Mouse (Mus musculus) small intestine, adult 2 months (tissue): ENCODE data around the gene Gm20521. TPM values are rescaled to one million over a fixed set of nuclear protein-coding genes. Genes with fewer than 3 reads are reported as not detected.

Experiments used
- H3K27ac ChIP-seq: fragments of 200-500 bp; 2 replicates; pipeline ENCODE4 v1.5.1; 2012; ENCODE audit warnings: low read depth, low read length, control low read depth, inconsistent platforms; ENCODE audit not compliant: insufficient read depth
- H3K27me3 ChIP-seq: fragments of 200-500 bp; 2 replicates; pipeline ENCODE4 v1.6.1; 2012; ENCODE audit warnings: mild to moderate bottlenecking, moderate library complexity, low read length, inconsistent platforms; ENCODE audit not compliant: control insufficient read depth, insufficient read depth
- H3K36me3 ChIP-seq: fragments of 200-500 bp; 2 replicates; pipeline ENCODE4 v1.6.1; 2012; ENCODE audit warnings: mild to moderate bottlenecking, low read length, control low read depth, inconsistent platforms; ENCODE audit not compliant: control insufficient read depth, insufficient read depth
- H3K4me1 ChIP-seq: fragments of 200-500 bp; 2 replicates; pipeline ENCODE4 v1.6.1; 2012; ENCODE audit warnings: low read length, inconsistent platforms, mixed read lengths; ENCODE audit not compliant: control insufficient read depth, insufficient read depth, insufficient read length
- H3K4me3 ChIP-seq: fragments of 200-500 bp; 2 replicates; pipeline ENCODE4 v1.5.1; 2012; ENCODE audit warnings: low read depth, mild to moderate bottlenecking, control low read depth, inconsistent platforms, low read length, moderate library complexity
- CTCF ChIP-seq: fragments of 200-500 bp; IDR thresholded peaks from 2 replicates; pipeline ENCODE4 v1.5.1; 2012; ENCODE audit warnings: low read depth, mild to moderate bottlenecking, control low read depth, inconsistent platforms, low read length, moderate library complexity, mixed read lengths; ENCODE audit not compliant: insufficient replicate concordance, insufficient read length; ENCODE audit errors: extremely low read depth
- POLR2A ChIP-seq: fragments of 200-500 bp; IDR thresholded peaks from 2 replicates; pipeline ENCODE4 v1.6.1; 2012; ENCODE audit warnings: low read depth, mild to moderate bottlenecking, control low read depth, inconsistent platforms, low read length, moderate library complexity
- WGBS: fragments of 180-500 bp; shearing (Covaris S2); methylation state at CpG from one replicate; pipeline ENCODE4 v1.1.7; 2018; 5-methylcytosine and 5-hydroxymethylcytosine counted together
- polyA plus RNA-seq: library from polyadenylated mRNA; depleted of rRNA; stranded (reverse); fragments of >200 nt; gene quantifications from 2 replicates; pipeline ENCODE4 v1.2.3, GENCODE M21; 2012

Gm20521 gene
- polyA plus RNA-seq, 1 experiment, result 12.4 TPM

DNA sequence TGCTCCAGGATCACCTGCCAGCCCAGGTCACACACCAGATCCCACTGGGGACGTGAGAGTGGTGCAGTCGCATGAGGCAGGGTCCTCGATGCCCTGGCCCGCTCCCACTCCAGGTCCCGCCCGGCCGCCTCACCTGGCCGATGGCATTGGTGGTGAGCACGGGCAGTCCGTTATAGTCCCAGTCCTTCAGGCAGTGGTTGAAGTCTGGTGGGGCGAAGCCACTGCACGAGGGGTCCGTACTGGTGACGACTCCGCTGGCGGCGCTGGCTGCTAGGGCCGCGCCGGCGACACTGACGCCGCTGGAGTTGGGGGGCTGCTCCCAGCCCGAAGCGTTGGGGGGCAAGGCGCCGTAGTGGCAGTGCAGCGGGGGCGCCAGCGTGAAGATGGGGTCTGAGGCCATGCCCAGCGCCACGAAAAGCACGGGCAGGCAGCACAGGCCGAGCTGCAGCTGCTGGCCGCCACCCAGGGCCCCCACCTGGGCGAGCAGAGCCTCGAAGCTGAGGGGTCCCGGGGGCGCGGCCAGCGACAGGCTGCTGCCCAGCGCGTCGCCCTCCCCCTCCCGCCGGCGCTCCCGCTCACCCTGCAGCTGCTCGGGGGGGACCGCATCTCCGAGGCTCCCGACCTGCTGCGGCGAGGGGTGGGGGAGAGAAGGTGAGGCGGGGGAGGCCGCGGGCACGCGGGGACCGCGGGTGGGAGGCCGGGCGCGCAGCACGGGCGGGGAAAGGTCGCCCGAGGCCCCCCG lies 29.0 kb downstream of the Gm20521 start:
- no peaks in the 10 kb centered on the region for H3K36me3 ChIP-seq
- no peak overlapping the region for H3K27ac ChIP-seq
- TF ChIP-seq POLR2A, result no peak
- no peak for TF ChIP-seq CTCF
- H3K27me3 ChIP-seq, result peaks cover 15% of the 10 kb centered on the region
- WGBS, result 5% methylated on average over 69 of the region's 69 CpGs
- peak overlapping the region; percentile 72 for H3K4me3 ChIP-seq
- H3K4me1 ChIP-seq, result peaks cover 6% of the 10 kb centered on the region

DNA sequence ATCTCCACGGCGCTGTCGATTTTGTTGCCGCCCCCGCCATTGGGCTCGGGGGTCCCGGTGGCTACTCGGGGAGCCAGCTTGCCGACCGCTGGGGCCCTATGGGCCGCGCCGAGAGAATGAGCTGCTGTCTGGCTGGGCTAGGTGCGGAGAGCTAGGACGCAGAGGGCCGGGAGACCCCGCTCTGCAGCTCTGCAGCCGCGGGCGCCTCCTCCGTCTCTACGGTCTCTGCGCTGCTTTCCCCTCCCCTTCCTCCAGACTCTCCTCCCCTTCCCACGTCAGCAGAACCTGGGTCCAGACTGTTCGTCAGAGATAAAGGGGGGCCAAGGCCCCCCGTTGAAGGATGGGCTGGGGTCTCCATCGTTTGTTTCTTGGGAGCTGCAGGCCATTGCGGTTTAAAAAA lies 29.6 kb downstream of the Gm20521 start, which contains the start of gene Slc22a17:
Slc22a17 (minus strand) TSS at position 247 of the 400 bp plus-strand sequence.
- no peaks in the 10 kb centered on the region for H3K36me3 ChIP-seq
- peak; percentile 39; the same call in 1 of the 2 replicates for TF ChIP-seq POLR2A
- TF ChIP-seq CTCF, result no peak
- peaks cover 6% of the 10 kb centered on the region for H3K4me1 ChIP-seq
- no peak within 1 kb of the TSS for H3K27ac ChIP-seq
- WGBS, result under 1% methylated on average over 28 of the region's 28 CpGs
- peaks cover 15% of the 10 kb centered on the region for H3K27me3 ChIP-seq
- H3K4me3 ChIP-seq, result peak within 1 kb of the TSS; percentile 72

DNA sequence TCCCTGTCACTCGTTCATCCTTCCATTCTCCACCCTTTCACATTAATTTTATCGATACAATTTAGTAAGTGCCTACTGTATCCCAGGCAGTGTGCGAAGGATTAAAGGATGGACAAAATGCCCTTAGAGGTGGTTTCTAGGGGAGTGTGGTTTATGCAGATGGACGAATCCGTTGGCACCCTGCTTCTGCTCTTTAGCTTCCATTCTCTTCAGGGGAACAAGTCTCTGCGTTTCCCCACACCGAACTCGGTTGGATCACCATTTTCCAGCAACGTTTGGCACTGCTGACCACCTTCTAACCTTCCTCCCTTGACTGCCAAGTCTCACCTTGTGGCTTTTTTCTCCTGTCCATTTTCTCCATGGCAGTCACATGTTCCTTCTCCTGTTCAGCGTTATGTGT lies 30.1 kb downstream of the Gm20521 start:
- Histone ChIP-seq H3K27me3 (peaks cover 15% of the 10 kb centered on the region), H3K36me3 (no peaks in the 10 kb centered on the region), H3K27ac (no peak overlapping the region), H3K4me1 (peaks cover 6% of the 10 kb centered on the region), H3K4me3 (peak overlapping the region; percentile 72)
- WGBS, result 23% methylated on average over 10 of the region's 10 CpGs
- TF ChIP-seq CTCF (no peak), POLR2A (no peak)

DNA sequence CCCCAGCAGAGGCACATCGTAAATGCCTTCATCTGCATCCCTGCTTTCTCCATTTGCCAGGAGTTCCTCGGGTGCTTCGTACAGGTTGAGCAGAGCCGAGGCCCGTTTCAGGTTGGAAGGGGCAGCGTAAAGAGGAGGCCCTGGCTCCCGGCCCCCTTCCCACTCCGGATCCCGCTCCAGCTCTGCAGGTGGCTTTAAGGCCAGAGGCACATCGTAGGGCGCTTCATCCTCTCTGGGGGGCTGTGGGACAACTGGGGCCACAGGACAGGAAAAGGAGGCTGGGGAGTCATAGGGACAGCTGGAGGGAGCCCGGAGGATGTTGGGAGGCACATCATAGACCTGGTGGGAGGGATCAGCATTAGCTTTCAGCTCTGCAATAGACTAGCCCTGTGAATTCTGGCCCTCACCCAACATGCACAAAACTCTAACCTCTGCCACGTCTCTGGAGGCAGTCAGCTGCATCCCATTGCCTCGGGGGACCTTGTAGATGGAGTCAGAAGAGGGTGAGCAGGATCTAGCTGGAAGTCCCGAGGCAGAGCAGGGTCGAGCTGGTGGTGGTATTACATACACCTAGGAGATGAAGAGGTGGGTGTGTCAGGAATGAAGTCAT lies 36.9 kb downstream of the Gm20521 start:
- H3K36me3 ChIP-seq, result no peaks in the 10 kb centered on the region
- no peaks in the 10 kb centered on the region for H3K27me3 ChIP-seq
- 76% methylated on average over 16 of the region's 16 CpGs for WGBS
- TF ChIP-seq CTCF (no peak), POLR2A (no peak)
- H3K4me3 ChIP-seq, result no peak overlapping the region
- no peaks in the 10 kb centered on the region for H3K4me1 ChIP-seq
- H3K27ac ChIP-seq, result no peak overlapping the region

DNA sequence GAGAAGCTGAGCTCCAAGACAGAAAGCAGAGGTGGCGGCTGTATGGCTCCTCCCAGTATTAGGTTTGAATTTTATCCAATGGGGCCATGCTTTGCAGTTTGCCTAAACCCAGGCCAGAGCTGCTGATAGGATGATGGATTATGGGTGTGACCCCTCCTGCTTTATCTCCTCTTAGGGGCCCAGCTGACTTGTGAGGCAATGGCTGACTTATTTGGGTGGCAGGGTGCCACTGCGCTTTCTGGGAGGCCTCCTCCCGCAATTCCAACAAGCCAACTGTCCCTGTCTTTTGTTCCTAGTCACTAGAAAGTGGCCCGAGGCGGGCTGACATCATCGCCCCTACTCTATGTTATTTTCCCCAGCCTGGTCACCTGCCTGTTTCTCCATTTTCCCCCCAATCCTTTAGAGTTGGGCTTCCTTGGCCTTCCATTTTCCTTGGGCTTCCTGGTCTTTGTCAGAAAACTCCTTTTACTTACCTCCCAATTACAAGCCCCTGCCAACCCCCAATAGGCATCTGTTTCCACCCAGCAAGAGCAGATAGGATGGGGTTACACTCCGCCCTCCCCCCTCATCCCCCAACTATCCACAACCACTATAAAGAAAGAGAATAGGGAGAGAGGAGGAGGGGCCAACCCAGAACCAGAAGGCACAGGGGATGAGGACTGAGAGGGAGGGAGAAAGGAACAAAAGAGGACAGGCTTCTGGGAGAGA lies 41.6 kb downstream of the Gm20521 start:
- no peaks in the 10 kb centered on the region for H3K36me3 ChIP-seq
- 26% methylated on average over 7 of the region's 7 CpGs for WGBS
- H3K4me3 ChIP-seq, result peak overlapping the region; percentile 57
- peak overlapping the region; percentile 49; the same call in 1 of the 2 replicates for H3K27ac ChIP-seq
- TF ChIP-seq POLR2A (no peak), CTCF (no peak)
- H3K27me3 ChIP-seq, result peaks cover 25% of the 10 kb centered on the region
- H3K4me1 ChIP-seq, result peaks cover 8% of the 10 kb centered on the region; the same call in 1 of the 2 replicates

DNA sequence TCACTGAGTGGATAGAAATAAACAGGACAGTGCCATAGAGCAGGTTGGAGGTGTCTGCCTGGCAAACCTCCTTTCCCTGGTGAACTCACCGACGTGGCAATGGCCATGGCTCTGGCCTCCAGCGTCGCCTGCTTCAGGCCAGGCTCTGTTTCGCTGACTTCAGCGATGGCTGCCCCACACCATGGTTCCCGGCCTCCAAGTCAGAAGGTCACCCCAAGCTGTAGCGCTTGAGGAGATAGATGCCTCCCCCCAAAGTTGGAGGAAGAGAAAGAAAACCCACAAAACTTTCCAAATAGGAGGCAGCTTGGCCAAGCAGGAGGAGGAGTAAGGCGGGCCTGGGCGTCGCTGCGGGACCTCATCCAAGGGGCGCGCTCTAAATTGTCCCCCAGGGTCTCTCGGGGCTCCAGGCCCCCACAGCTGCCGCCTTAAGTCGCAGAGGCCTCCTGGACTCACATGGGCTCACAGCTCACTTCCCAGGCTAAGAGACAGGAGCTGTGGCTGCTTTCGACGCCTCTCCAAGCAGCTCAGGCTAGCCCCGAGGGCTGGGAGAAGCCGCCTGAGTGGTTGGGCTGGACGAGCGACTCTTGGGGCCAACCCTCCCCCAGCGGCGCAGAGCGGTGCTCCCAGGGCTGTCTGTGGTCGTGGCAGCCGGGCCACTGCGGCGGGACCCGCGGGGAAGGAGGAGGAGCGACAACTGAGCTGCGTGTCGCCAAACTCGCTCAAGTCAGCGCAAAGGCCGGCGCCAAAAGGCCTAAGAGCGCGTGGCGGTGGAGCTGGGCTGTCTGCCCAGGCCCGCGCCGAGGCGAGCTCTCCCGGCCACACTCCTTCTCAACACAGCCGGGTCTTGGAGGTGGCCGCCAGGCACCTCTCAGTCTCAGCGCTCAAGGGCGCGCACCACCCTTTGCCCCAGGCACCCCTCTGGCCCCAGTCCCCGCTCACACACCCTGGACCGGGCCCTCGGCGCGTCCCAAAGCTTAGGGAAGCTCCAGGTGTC lies 42.4 kb downstream of the Gm20521 start, which contains the start of gene Efs:
Efs (minus strand) TSS at position 778 of the 994 bp plus-strand sequence.
- Histone ChIP-seq H3K4me3 (peak within 1 kb of the TSS; percentile 57), H3K36me3 (no peaks in the 10 kb centered on the region), H3K27ac (peak within 1 kb of the TSS; percentile 49), H3K4me1 (peaks cover 8% of the 10 kb centered on the region; the same call in 1 of the 2 replicates), H3K27me3 (peaks cover 26% of the 10 kb centered on the region)
- WGBS, result 14% methylated on average over 57 of the region's 57 CpGs
- no peak for TF ChIP-seq POLR2A
- TF ChIP-seq CTCF, result no peak
